Mouse (Mus musculus): ENCODE data around the gene Hcst. TPM values are rescaled to one million over a fixed set of nuclear protein-coding genes. Genes with fewer than 3 reads are reported as not detected.

Gene Hcst
- polyA plus RNA-seq, 1 experiment from 2014 or later = 2.3 TPM

GRCm38 (mm10) chr7:30450241-30450640, 30.6 kb upstream of the Hcst start:
- Histone ChIP-seq H3K4me3 (no peak overlapping the region), H3K4me2 (no peak overlapping the region), H3K27ac (no peak overlapping the region), H3K4me1 (0 out of 2 replicates have a peak, but pooled peaks cover 7% of the 10 kb centered on the region), H3K36me3 (no peaks in the 10 kb centered on the region), H3K27me3 (peaks cover 49% of the 10 kb centered on the region), H3K9ac (no peak overlapping the region), H3K9me3 (no peaks in the 10 kb centered on the region)
- ATAC-seq (ENCODE audit: borderline replicate concordance, extremely low read depth, low FRiP score, low TSS enrichment) = no peak
- WGBS = 64% methylated on average over 7 of the region's 7 CpGs

GRCm38 (mm10) chr7:30444971-30445751, 25.5 kb upstream of the Hcst start, which contains the start of gene Aplp1:
Gene Aplp1, minus strand, starts transcription at chr7:30445535.
- under 1% methylated on average over 70 of the region's 72 CpGs for WGBS
- Histone ChIP-seq H3K4me3 (peak within 1 kb of the TSS; percentile 55), H3K4me1 (peaks cover 21% of the 10 kb centered on the region), H3K27me3 (peaks cover 22% of the 10 kb centered on the region), H3K36me3 (no peaks in the 10 kb centered on the region), H3K9ac (peak within 1 kb of the TSS; percentile 49), H3K9me3 (no peaks in the 10 kb centered on the region), H3K27ac (no peak within 1 kb of the TSS), H3K4me2 (peak within 1 kb of the TSS; percentile 87)
- ATAC-seq (ENCODE audit: borderline replicate concordance, extremely low read depth, low FRiP score, low TSS enrichment) = peak; percentile 79

- WGBS = 2% methylated on average over 38 of the region's 38 CpGs
- Histone ChIP-seq H3K27ac (no peak overlapping the region), H3K9ac (peak overlapping the region; percentile 49; the same call in 1 of the 2 replicates), H3K27me3 (peaks cover 22% of the 10 kb centered on the region), H3K36me3 (no peaks in the 10 kb centered on the region), H3K4me2 (peak overlapping the region; percentile 87), H3K9me3 (no peaks in the 10 kb centered on the region), H3K4me1 (peaks cover 21% of the 10 kb centered on the region), H3K4me3 (peak overlapping the region; percentile 55)
- no peak for ATAC-seq (ENCODE audit: borderline replicate concordance, extremely low read depth, low FRiP score, low TSS enrichment)
Measured at GRCm38 (mm10) chr7:30444154-30444970, 24.7 kb upstream of the Hcst start.

- Histone ChIP-seq H3K27me3 (peaks cover 22% of the 10 kb centered on the region), H3K9me3 (no peaks in the 10 kb centered on the region)
Measured at GRCm38 (mm10) chr7:30443696-30444095, 24.0 kb upstream of the Hcst start.

GRCm38 (mm10) chr7:30440697-30441096, 21.0 kb upstream of the Hcst start:
- H3K4me3 ChIP-seq = no peak overlapping the region
- no peak overlapping the region for H3K9ac ChIP-seq
- H3K9me3 ChIP-seq = no peaks in the 10 kb centered on the region
- H3K4me1 ChIP-seq = peaks cover 20% of the 10 kb centered on the region
- 22% methylated on average over 3 of the region's 5 CpGs for WGBS
- peaks cover 12% of the 10 kb centered on the region for H3K27me3 ChIP-seq
- no peak overlapping the region for H3K4me2 ChIP-seq
- H3K36me3 ChIP-seq = no peaks in the 10 kb centered on the region
- no peak overlapping the region for H3K27ac ChIP-seq
- peak; percentile 5; the same call in 1 of the 2 replicates for ATAC-seq (ENCODE audit: borderline replicate concordance, extremely low read depth, low FRiP score, low TSS enrichment)

More at GRCm38 (mm10) chr7:30443696-30444095, 24.0 kb upstream of the Hcst start:
- Histone ChIP-seq H3K9ac (no peak overlapping the region), H3K4me1 (peaks cover 21% of the 10 kb centered on the region), H3K4me3 (no peak overlapping the region), H3K36me3 (no peaks in the 10 kb centered on the region), H3K27ac (no peak overlapping the region), H3K4me2 (peak overlapping the region; percentile 87)
- 19% methylated on average over 9 of the region's 9 CpGs for WGBS
- no peak for ATAC-seq (ENCODE audit: borderline replicate concordance, extremely low read depth, low FRiP score, low TSS enrichment)

- Histone ChIP-seq H3K27me3 (peaks cover 6% of the 10 kb centered on the region), H3K4me3 (no peak overlapping the region), H3K36me3 (no peaks in the 10 kb centered on the region), H3K9me3 (no peaks in the 10 kb centered on the region), H3K4me1 (peaks cover 15% of the 10 kb centered on the region), H3K4me2 (no peak overlapping the region), H3K27ac (no peak overlapping the region), H3K9ac (no peak overlapping the region)
- no peak for ATAC-seq (ENCODE audit: borderline replicate concordance, extremely low read depth, low FRiP score, low TSS enrichment)
- WGBS = 74% methylated on average over 13 of the region's 13 CpGs
Measured at GRCm38 (mm10) chr7:30439734-30440133, 20.1 kb upstream of the Hcst start.

- Histone ChIP-seq H3K9me3 (no peaks in the 10 kb centered on the region), H3K36me3 (no peaks in the 10 kb centered on the region), H3K4me3 (no peak overlapping the region), H3K4me1 (0 out of 2 replicates have a peak, but pooled peaks cover 2% of the 10 kb centered on the region), H3K4me2 (no peak overlapping the region), H3K27ac (no peak overlapping the region), H3K27me3 (no peaks in the 10 kb centered on the region), H3K9ac (no peak overlapping the region)
- 21% methylated on average over 10 of the region's 10 CpGs for WGBS
- ATAC-seq (ENCODE audit: borderline replicate concordance, extremely low read depth, low FRiP score, low TSS enrichment) = no peak
Measured at GRCm38 (mm10) chr7:30436879-30437278, 17.2 kb upstream of the Hcst start.

- H3K9me3 ChIP-seq = no peaks in the 10 kb centered on the region
- no peak overlapping the region for H3K4me3 ChIP-seq
- no peaks in the 10 kb centered on the region for H3K36me3 ChIP-seq
- 46% methylated on average over 9 of the region's 9 CpGs for WGBS
- no peaks in the 10 kb centered on the region for H3K4me1 ChIP-seq
- H3K9ac ChIP-seq = no peak overlapping the region
- H3K27me3 ChIP-seq = no peaks in the 10 kb centered on the region
- no peak for ATAC-seq (ENCODE audit: borderline replicate concordance, extremely low read depth, low FRiP score, low TSS enrichment)
- H3K4me2 ChIP-seq = no peak overlapping the region
- H3K27ac ChIP-seq = no peak overlapping the region
Measured at GRCm38 (mm10) chr7:30435156-30435555, 15.5 kb upstream of the Hcst start.

- Histone ChIP-seq H3K4me1 (no peaks in the 10 kb centered on the region), H3K4me2 (no peak overlapping the region), H3K9ac (no peak overlapping the region), H3K27me3 (no peaks in the 10 kb centered on the region), H3K9me3 (no peaks in the 10 kb centered on the region), H3K27ac (no peak overlapping the region), H3K4me3 (no peak overlapping the region), H3K36me3 (no peaks in the 10 kb centered on the region)
- ATAC-seq (ENCODE audit: borderline replicate concordance, extremely low read depth, low FRiP score, low TSS enrichment) = no peak
- 62% methylated on average over 10 of the region's 10 CpGs for WGBS
Measured at GRCm38 (mm10) chr7:30434701-30435100, 15.0 kb upstream of the Hcst start.

- Histone ChIP-seq H3K27ac (no peak overlapping the region), H3K9ac (no peak overlapping the region), H3K36me3 (no peaks in the 10 kb centered on the region), H3K9me3 (no peaks in the 10 kb centered on the region), H3K4me1 (no peaks in the 10 kb centered on the region), H3K4me2 (no peak overlapping the region), H3K4me3 (no peak overlapping the region), H3K27me3 (no peaks in the 10 kb centered on the region)
- no peak for ATAC-seq (ENCODE audit: borderline replicate concordance, extremely low read depth, low FRiP score, low TSS enrichment)
- under 1% methylated on average over 10 of the region's 10 CpGs for WGBS
Measured at GRCm38 (mm10) chr7:30434238-30434637, 14.6 kb upstream of the Hcst start.

- Histone ChIP-seq H3K4me3 (no peak overlapping the region), H3K9ac (no peak overlapping the region), H3K36me3 (0 out of 2 replicates have a peak, but pooled peaks cover 1% of the 10 kb centered on the region), H3K27me3 (no peaks in the 10 kb centered on the region), H3K27ac (no peak overlapping the region), H3K4me2 (no peak overlapping the region), H3K9me3 (no peaks in the 10 kb centered on the region), H3K4me1 (no peaks in the 10 kb centered on the region)
- no peak for ATAC-seq (ENCODE audit: borderline replicate concordance, extremely low read depth, low FRiP score, low TSS enrichment)
- 7% methylated on average over 3 of the region's 3 CpGs for WGBS
Measured at GRCm38 (mm10) chr7:30431793-30432192, 12.1 kb upstream of the Hcst start.

GRCm38 (mm10) chr7:30430191-30430590, 10.5 kb upstream of the Hcst start:
- no peaks in the 10 kb centered on the region for H3K9me3 ChIP-seq
- 34% methylated on average over 2 of the region's 2 CpGs for WGBS
- peaks cover 4% of the 10 kb centered on the region; the same call in 1 of the 2 replicates for H3K36me3 ChIP-seq
- H3K9ac ChIP-seq = no peak overlapping the region
- no peaks in the 10 kb centered on the region for H3K4me1 ChIP-seq
- H3K4me2 ChIP-seq = no peak overlapping the region
- ATAC-seq (ENCODE audit: borderline replicate concordance, extremely low read depth, low FRiP score, low TSS enrichment) = no peak
- H3K27ac ChIP-seq = no peak overlapping the region
- H3K27me3 ChIP-seq = no peaks in the 10 kb centered on the region
- no peak overlapping the region for H3K4me3 ChIP-seq
